15 mouse cellular contexts compared by ENCODE assay signal in genomic region chr9:100488056-100488713, GRCm38 (mm10). TPM values are rescaled to one million over a fixed set of nuclear protein-coding genes. Genes with fewer than 3 reads are reported as not detected.
DNase-seq lines count a peak whose midpoint lies in the region; ATAC-seq lines count a peak whose summit lies in the region.
"Had no signal": no experiment of that assay in that cellular context is flagged by ENCODE, and none has a peak within 500 bp of the region (broad histone marks: within the 10 kb centered on the region; RNA-seq: fewer than 3 reads in every experiment).

No protein-coding gene starts in this region.

- no peak for ATAC-seq in heart, embryonic 11.5 days (replicated peaks; ENCODE audit: insufficient number of reproducible peaks, low FRiP score, low TSS enrichment)
- ATAC-seq in limb, embryonic 15.5 days (ENCODE audit: insufficient number of reproducible peaks, low FRiP score, low TSS enrichment, low read depth) = no peak
- ATAC-seq in embryonic facial prominence, embryonic 15.5 days (ENCODE audit: insufficient number of reproducible peaks, low FRiP score, low TSS enrichment, low read depth) = no peak
- peak; percentile 74 for ATAC-seq in stomach, embryonic 14.5 days (ENCODE audit: insufficient number of reproducible peaks, insufficient read depth, low FRiP score, low read depth)
- ATAC-seq: forebrain, embryonic 13.5 days had no signal

- no peaks in the 10 kb centered on the region for H3K27me3 ChIP-seq in heart, embryonic 11.5 days (ENCODE audit: control insufficient read depth, insufficient read depth, low read length)
- H3K27me3 ChIP-seq in limb, embryonic 15.5 days = no peaks in the 10 kb centered on the region
- H3K27me3 ChIP-seq in limb, embryonic 10.5 days (ENCODE audit: low read depth, poor library complexity, severe bottlenecking) = no peaks in the 10 kb centered on the region
- H3K27me3 ChIP-seq in embryonic facial prominence, embryonic 15.5 days = no peaks in the 10 kb centered on the region
- no peaks in the 10 kb centered on the region for H3K27me3 ChIP-seq in stomach, embryonic 14.5 days (ENCODE audit: control insufficient read depth, insufficient read depth, low read length)
- H3K27me3 ChIP-seq: forebrain, embryonic 13.5 days; hindbrain, embryonic 12.5 days; megakaryocyte, embryonic 14.5 days had no signal

- no peak overlapping the region for H3K27ac ChIP-seq in heart, embryonic 11.5 days (ENCODE audit: low read depth, low read length)
- H3K27ac ChIP-seq in limb, embryonic 15.5 days = 0 out of 2 replicates have a peak overlapping the region, but pooled peaks have one; percentile 47
- H3K27ac ChIP-seq in limb, embryonic 10.5 days = no peak overlapping the region
- 0 out of 2 replicates have a peak overlapping the region, but pooled peaks have one; percentile 55 for H3K27ac ChIP-seq in embryonic facial prominence, embryonic 15.5 days (replicated peaks)
- H3K27ac ChIP-seq in stomach, embryonic 14.5 days (ENCODE audit: low read length) = no peak overlapping the region
- H3K27ac ChIP-seq: forebrain, embryonic 13.5 days; hindbrain, embryonic 12.5 days had no signal

- no peaks in the 10 kb centered on the region for H3K4me1 ChIP-seq in heart, embryonic 11.5 days (ENCODE audit: control insufficient read depth, insufficient read depth, low read length)
- H3K4me1 ChIP-seq in limb, embryonic 15.5 days = peaks cover 10% of the 10 kb centered on the region; the same call in 1 of the 2 replicates
- no peaks in the 10 kb centered on the region for H3K4me1 ChIP-seq in limb, embryonic 10.5 days
- peaks cover 12% of the 10 kb centered on the region for H3K4me1 ChIP-seq in embryonic facial prominence, embryonic 15.5 days
- no peaks in the 10 kb centered on the region for H3K4me1 ChIP-seq in stomach, embryonic 14.5 days (ENCODE audit: control insufficient read depth, insufficient read depth, low read length)
- H3K4me1 ChIP-seq: hindbrain, embryonic 12.5 days had no signal

- H3K4me3 ChIP-seq in heart, embryonic 11.5 days (ENCODE audit: low read depth, low read length) = no peak overlapping the region
- no peak overlapping the region for H3K4me3 ChIP-seq in limb, embryonic 15.5 days
- H3K4me3 ChIP-seq in limb, embryonic 10.5 days = no peak overlapping the region
- no peak overlapping the region for H3K4me3 ChIP-seq in embryonic facial prominence, embryonic 15.5 days (replicated peaks)
- H3K4me3 ChIP-seq in stomach, embryonic 14.5 days (ENCODE audit: low read depth, low read length) = no peak overlapping the region
- H3K4me3 ChIP-seq: forebrain, embryonic 13.5 days; hindbrain, embryonic 12.5 days; megakaryocyte, embryonic 14.5 days had no signal

- DNase-seq in heart, adult 8-10 months (ENCODE audit: low spot score) = peak; percentile 56
- no peak for DNase-seq in limb, embryonic 10.5 days (ENCODE audit: low spot score)
- no peak for DNase-seq in cerebellum, adult 11 months
- DNase-seq: cerebellum, adult 11-12 months; gastrocnemius, postnatal 14 days; right cerebral cortex, adult 18-20 months had no signal

- H3K36me3 ChIP-seq in heart, embryonic 11.5 days (ENCODE audit: control insufficient read depth, insufficient read depth, low read length) = no peaks in the 10 kb centered on the region
- no peaks in the 10 kb centered on the region; the same call in 1 of the 2 replicates for H3K36me3 ChIP-seq in limb, embryonic 15.5 days
- H3K36me3 ChIP-seq in limb, embryonic 10.5 days = peaks cover 17% of the 10 kb centered on the region; the same call in 1 of the 2 replicates
- no peaks in the 10 kb centered on the region for H3K36me3 ChIP-seq in embryonic facial prominence, embryonic 15.5 days
- H3K36me3 ChIP-seq in stomach, embryonic 14.5 days (ENCODE audit: control insufficient read depth, insufficient read depth, low read length) = 0 out of 2 replicates have a peak, but pooled peaks cover 3% of the 10 kb centered on the region
- H3K36me3 ChIP-seq: hindbrain, embryonic 12.5 days had no signal

- 57% methylated on average over 7 of the region's 7 CpGs for WGBS in heart, embryonic 11.5 days (ENCODE audit: insufficient replicate concordance)
- 66% methylated on average over 7 of the region's 7 CpGs for WGBS in limb, embryonic 15.5 days
- 81% methylated on average over 7 of the region's 7 CpGs for WGBS in limb, embryonic 10.5 days
- WGBS in embryonic facial prominence, embryonic 15.5 days = 42% methylated on average over 7 of the region's 7 CpGs
- 46% methylated on average over 7 of the region's 7 CpGs for WGBS in stomach, embryonic 14.5 days

- no peak overlapping the region for H3K9ac ChIP-seq in heart, embryonic 11.5 days (ENCODE audit: low read depth, low read length)
- H3K9ac ChIP-seq in limb, embryonic 15.5 days = no peak overlapping the region
- no peak overlapping the region for H3K9ac ChIP-seq in embryonic facial prominence, embryonic 15.5 days
- H3K9ac ChIP-seq in stomach, embryonic 14.5 days (replicated peaks; ENCODE audit: low read depth, low read length) = no peak overlapping the region
- H3K9ac ChIP-seq: forebrain, embryonic 13.5 days; hindbrain, embryonic 12.5 days had no signal

- no peak overlapping the region for H3K4me2 ChIP-seq in heart, embryonic 11.5 days
- no peak overlapping the region for H3K4me2 ChIP-seq in limb, embryonic 15.5 days
- H3K4me2 ChIP-seq in embryonic facial prominence, embryonic 15.5 days (replicated peaks) = no peak overlapping the region
- no peak overlapping the region for H3K4me2 ChIP-seq in stomach, embryonic 14.5 days (replicated peaks; ENCODE audit: low read depth, low read length)
- H3K4me2 ChIP-seq: forebrain, embryonic 13.5 days; hindbrain, embryonic 12.5 days; liver, embryonic 11.5 days had no signal

- no peaks in the 10 kb centered on the region for H3K9me3 ChIP-seq in heart, embryonic 11.5 days (replicated peaks; ENCODE audit: control insufficient read depth, low read length)
- no peaks in the 10 kb centered on the region for H3K9me3 ChIP-seq in limb, embryonic 15.5 days
- H3K9me3 ChIP-seq in limb, embryonic 10.5 days (replicated peaks) = no peaks in the 10 kb centered on the region
- H3K9me3 ChIP-seq in embryonic facial prominence, embryonic 15.5 days (replicated peaks) = no peaks in the 10 kb centered on the region
- no peaks in the 10 kb centered on the region for H3K9me3 ChIP-seq in stomach, embryonic 14.5 days (ENCODE audit: control insufficient read depth, low read depth, low read length)
- H3K9me3 ChIP-seq: forebrain, embryonic 13.5 days; G1E; hindbrain, embryonic 12.5 days; megakaryocyte, embryonic 14.5 days had no signal

RNA-seq across cellular contexts. Expression of gene Il20rb, which starts 1.6 kb away (rescaled TPM):
- 1 to 10 TPM in 3 of 4 experiments, under 1 TPM in 1; 0.97 to 1.7 (median 1.2) TPM for total RNA-seq in heart, adult 8-10 months (2022)
- polyA plus RNA-seq in heart, embryonic 11.5 days (2014; fragmentation: Nextera tagmentation; extraction: Ambion mirVana) = 0.39 and 0.89 TPM in 2 replicates
- 14.2 and 17.9 TPM in 2 replicates for polyA plus RNA-seq in limb, embryonic 15.5 days (2015; fragmentation: Nextera tagmentation; extraction: Ambion mirVana)
- polyA plus RNA-seq in limb, embryonic 10.5 days (2016; fragmentation: Nextera tagmentation; extraction: Ambion mirVana) = 1.5 and 1.6 TPM in 2 replicates
- polyA plus RNA-seq in embryonic facial prominence, embryonic 15.5 days (2015; fragmentation: Nextera tagmentation; extraction: Ambion mirVana) = 7.8 and 8.5 TPM in 2 replicates
- 1.0 and 2.1 TPM in 2 replicates for polyA plus RNA-seq in stomach, embryonic 14.5 days (2014; fragmentation: Nextera tagmentation; extraction: Ambion mirVana)

RNA-seq across cellular contexts. Expression of gene Nck1, which starts 57.7 kb away (rescaled TPM):
- 10 to 100 TPM; 37.5 to 45.2 (median 42.9) TPM for total RNA-seq in heart, adult 8-10 months (2022)
- polyA plus RNA-seq in heart, embryonic 11.5 days (2014; fragmentation: Nextera tagmentation; extraction: Ambion mirVana) = 62.7 and 65.7 TPM in 2 replicates
- polyA plus RNA-seq in limb, embryonic 15.5 days (2015; fragmentation: Nextera tagmentation; extraction: Ambion mirVana) = 70.8 and 71.6 TPM in 2 replicates
- polyA plus RNA-seq in limb, embryonic 10.5 days (2016; fragmentation: Nextera tagmentation; extraction: Ambion mirVana) = 62.5 and 66.3 TPM in 2 replicates
- 63.6 and 64.2 TPM in 2 replicates for polyA plus RNA-seq in embryonic facial prominence, embryonic 15.5 days (2015; fragmentation: Nextera tagmentation; extraction: Ambion mirVana)
- 67.4 and 69.8 TPM in 2 replicates for polyA plus RNA-seq in stomach, embryonic 14.5 days (2014; fragmentation: Nextera tagmentation; extraction: Ambion mirVana)

Comparison
In these comparisons a context has a peak if more than half of its experiments do, and no peak if none do; other contexts are left out.
1. H3K27ac ChIP-seq: peak in limb, embryonic 15.5 days (single experiment) and embryonic facial prominence, embryonic 15.5 days (single experiment); none in heart, embryonic 11.5 days (single experiment), limb, embryonic 10.5 days (single experiment) and stomach, embryonic 14.5 days (single experiment).